Mouse (Mus musculus): Measurements from ENCODE around the gene Bbs12. TPM values are rescaled to one million over a fixed set of nuclear protein-coding genes. Genes with fewer than 3 reads are reported as not detected.

Gene Bbs12
- 4.0 and 5.1 TPM in 2 replicates for polyA plus RNA-seq (2015; fragmentation: Nextera tagmentation; extraction: Ambion mirVana)

DNA sequence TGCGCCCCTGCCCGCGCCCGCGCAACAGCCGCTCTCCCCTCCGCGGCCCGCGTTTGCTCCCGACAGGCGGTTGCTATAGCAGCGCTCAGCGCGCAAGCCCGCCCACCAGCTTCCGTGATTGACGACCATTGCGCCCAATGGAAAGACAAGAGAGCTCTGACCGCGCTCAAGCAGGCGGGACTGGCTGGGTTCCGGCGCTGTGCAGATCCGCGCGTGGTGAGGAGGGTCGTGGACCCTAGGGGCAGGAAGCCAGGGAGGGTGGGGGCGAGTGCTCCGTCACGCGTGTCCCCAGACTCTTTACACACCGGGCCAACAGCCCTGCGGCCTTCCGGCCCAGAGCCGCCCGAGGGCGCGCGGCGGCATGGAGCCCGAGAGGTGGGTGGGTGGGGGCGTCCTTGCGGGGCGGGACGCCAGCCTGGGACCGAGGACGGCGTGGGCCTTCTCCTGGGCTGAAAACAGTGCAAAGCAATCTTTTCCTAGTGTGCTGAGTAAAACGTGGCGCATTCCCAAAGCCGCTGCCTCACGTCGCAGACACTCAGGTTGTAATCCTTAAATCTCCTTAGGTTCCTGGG is at the start of gene Bbs12, which contains the start of gene Cetn4:
Gene Bbs12, plus strand, starts transcription at position 185 of the 572 bp plus-strand sequence.
Gene Cetn4, minus strand, starts transcription at position 339 of the 572 bp plus-strand sequence.
- peak; percentile 89 for DNase-seq
- H3K27ac ChIP-seq: peak within 1 kb of the TSS; percentile 68
- H3K27me3 ChIP-seq: no peaks in the 10 kb centered on the region
- H3K9me3 ChIP-seq (replicated peaks): no peaks in the 10 kb centered on the region
- H3K4me2 ChIP-seq: peak within 1 kb of the TSS; percentile 90
- peak; percentile 99 for ATAC-seq (ENCODE audit: low read depth)
- H3K36me3 ChIP-seq: no peaks in the 10 kb centered on the region
- WGBS (ENCODE audit: insufficient replicate concordance): under 1% methylated on average over 54 of the region's 54 CpGs
- H3K4me3 ChIP-seq (replicated peaks): peak within 1 kb of the TSS; percentile 80
- peak within 1 kb of the TSS; percentile 85 for H3K9ac ChIP-seq
- peaks cover 25% of the 10 kb centered on the region for H3K4me1 ChIP-seq (replicated peaks)

DNA sequence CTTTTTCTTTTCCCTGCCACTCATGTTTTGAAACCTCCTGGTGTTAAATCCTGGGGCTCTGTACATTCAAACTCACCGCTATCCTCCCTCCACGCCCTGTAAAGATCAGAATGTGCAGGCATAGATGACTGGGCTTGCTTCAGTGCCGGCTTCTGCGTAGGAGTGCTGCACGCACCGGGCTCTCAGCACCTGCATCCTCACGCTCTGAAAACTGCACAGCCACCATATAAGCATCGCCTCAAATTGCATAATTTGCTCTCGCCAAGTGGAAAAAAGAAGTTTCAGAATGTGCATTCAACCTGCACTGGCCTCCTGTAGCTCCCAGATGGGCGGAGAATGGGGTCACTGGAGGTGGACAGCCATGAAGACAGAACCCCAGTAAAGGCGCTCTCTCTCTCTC is 44.0 kb upstream of the Bbs12 start:
- no peak overlapping the region for H3K4me2 ChIP-seq
- no peak overlapping the region for H3K4me3 ChIP-seq (replicated peaks)
- no peak overlapping the region for H3K9ac ChIP-seq
- ATAC-seq (ENCODE audit: low read depth) (no peak), DNase-seq (no peak)
- H3K36me3 ChIP-seq: no peaks in the 10 kb centered on the region
- 74% methylated on average over 11 of the region's 11 CpGs for WGBS (ENCODE audit: insufficient replicate concordance)
- H3K27ac ChIP-seq: no peak overlapping the region
- H3K27me3 ChIP-seq: 0 out of 2 replicates have a peak, but pooled peaks cover 3% of the 10 kb centered on the region
- H3K4me1 ChIP-seq (replicated peaks): no peaks in the 10 kb centered on the region
- H3K9me3 ChIP-seq (replicated peaks): no peaks in the 10 kb centered on the region

GRCm38 (mm10) chr3:37269926-37270325 is 42.4 kb upstream of the Bbs12 start:
- Histone ChIP-seq H3K9ac (no peak overlapping the region), H3K36me3 (no peaks in the 10 kb centered on the region), H3K27ac (no peak overlapping the region), H3K4me3 (replicated peaks) (no peak overlapping the region), H3K9me3 (replicated peaks) (no peaks in the 10 kb centered on the region), H3K27me3 (0 out of 2 replicates have a peak, but pooled peaks cover 3% of the 10 kb centered on the region), H3K4me2 (no peak overlapping the region), H3K4me1 (replicated peaks) (peaks cover 12% of the 10 kb centered on the region)
- no peak for DNase-seq
- no peak for ATAC-seq (ENCODE audit: low read depth)
- 60% methylated on average over 4 of the region's 4 CpGs for WGBS (ENCODE audit: insufficient replicate concordance)

- no peak overlapping the region for H3K4me3 ChIP-seq (replicated peaks)
- no peaks in the 10 kb centered on the region for H3K9me3 ChIP-seq (replicated peaks)
Observed at GRCm38 (mm10) chr3:37271209-37271608, 41.1 kb upstream of the Bbs12 start.

DNA sequence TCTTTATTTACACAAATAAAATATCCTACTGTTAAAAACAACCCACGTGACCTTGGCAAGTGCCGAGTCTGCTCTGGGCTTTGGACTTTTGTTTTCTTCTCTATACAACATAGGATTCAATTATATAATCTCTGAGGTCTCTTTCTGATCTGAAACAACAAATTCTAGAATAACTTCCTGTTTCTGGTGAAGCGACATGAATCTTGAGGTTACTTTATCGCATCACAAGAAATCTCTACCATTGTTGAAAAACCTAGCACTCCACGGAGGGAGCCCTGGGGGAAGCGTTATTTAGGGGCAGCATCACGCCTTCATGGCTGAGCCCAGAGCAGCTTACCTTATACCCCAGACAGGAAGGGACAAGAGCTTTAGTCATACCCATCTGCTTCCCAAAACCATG is 39.3 kb upstream of the Bbs12 start:
- DNase-seq: no peak
- Histone ChIP-seq H3K9ac (no peak overlapping the region), H3K4me2 (no peak overlapping the region), H3K4me3 (replicated peaks) (no peak overlapping the region), H3K27me3 (0 out of 2 replicates have a peak, but pooled peaks cover 3% of the 10 kb centered on the region), H3K36me3 (no peaks in the 10 kb centered on the region), H3K9me3 (replicated peaks) (no peaks in the 10 kb centered on the region), H3K4me1 (replicated peaks) (peaks cover 14% of the 10 kb centered on the region), H3K27ac (no peak overlapping the region)
- 61% methylated on average over 7 of the region's 7 CpGs for WGBS (ENCODE audit: insufficient replicate concordance)
- ATAC-seq (ENCODE audit: low read depth): no peak

More at GRCm38 (mm10) chr3:37271209-37271608, 41.1 kb upstream of the Bbs12 start:
- DNase-seq: peak; percentile 20
- H3K4me1 ChIP-seq (replicated peaks): peaks cover 14% of the 10 kb centered on the region
- H3K4me2 ChIP-seq: no peak overlapping the region
- ATAC-seq (ENCODE audit: low read depth): no peak
- no peak overlapping the region for H3K9ac ChIP-seq
- H3K27ac ChIP-seq: no peak overlapping the region
- whole genome bisulfite sequencing (ENCODE audit: insufficient replicate concordance): 3% methylated on average over 1 of the region's 1 CpGs
- H3K27me3 ChIP-seq: 0 out of 2 replicates have a peak, but pooled peaks cover 3% of the 10 kb centered on the region
- H3K36me3 ChIP-seq: no peaks in the 10 kb centered on the region

- ATAC-seq (ENCODE audit: low read depth): peak; percentile 96
- Histone ChIP-seq H3K4me2 (peak overlapping the region; percentile 43), H3K9ac (no peak overlapping the region; the same call in 1 of the 2 replicates), H3K4me3 (replicated peaks) (no peak overlapping the region), H3K9me3 (replicated peaks) (no peaks in the 10 kb centered on the region), H3K27ac (peak overlapping the region; percentile 64; the same call in 1 of the 2 replicates), H3K27me3 (0 out of 2 replicates have a peak, but pooled peaks cover 3% of the 10 kb centered on the region), H3K4me1 (replicated peaks) (peaks cover 14% of the 10 kb centered on the region), H3K36me3 (no peaks in the 10 kb centered on the region)
- WGBS (ENCODE audit: insufficient replicate concordance): 20% methylated on average over 6 of the region's 6 CpGs
- peak; percentile 55 for DNase-seq
Observed at GRCm38 (mm10) chr3:37274661-37275060, 37.7 kb upstream of the Bbs12 start.

GRCm38 (mm10) chr3:37280221-37280620 is 32.1 kb upstream of the Bbs12 start:
- Histone ChIP-seq H3K4me3 (replicated peaks) (no peak overlapping the region), H3K36me3 (no peaks in the 10 kb centered on the region), H3K9me3 (replicated peaks) (no peaks in the 10 kb centered on the region), H3K27me3 (no peaks in the 10 kb centered on the region), H3K9ac (no peak overlapping the region), H3K4me1 (replicated peaks) (peaks cover 23% of the 10 kb centered on the region), H3K4me2 (no peak overlapping the region), H3K27ac (no peak overlapping the region)
- ATAC-seq (ENCODE audit: low read depth) (no peak), DNase-seq (no peak)
- WGBS (ENCODE audit: insufficient replicate concordance): 67% methylated on average over 1 of the region's 1 CpGs

DNA sequence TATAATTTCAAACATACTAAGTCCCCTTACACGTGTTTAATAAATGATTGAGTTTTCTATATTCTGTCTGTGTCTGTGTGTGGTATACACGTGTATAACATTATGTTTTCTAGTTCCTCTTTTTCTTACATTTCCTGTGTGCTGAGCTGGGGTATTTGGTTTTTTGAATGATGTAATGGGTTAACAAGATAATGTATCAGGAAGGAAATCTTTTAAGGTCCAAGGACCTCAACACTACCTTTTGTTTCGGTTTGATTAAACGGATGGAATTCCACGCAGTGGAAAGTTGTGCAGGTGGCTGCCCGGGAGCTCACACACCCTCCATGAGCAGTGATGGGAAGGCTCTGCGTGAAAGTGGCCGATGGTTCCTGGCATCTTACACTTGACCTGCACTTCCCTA is 31.5 kb upstream of the Bbs12 start:
- Histone ChIP-seq H3K4me3 (replicated peaks) (no peak overlapping the region), H3K9me3 (replicated peaks) (no peaks in the 10 kb centered on the region), H3K4me1 (replicated peaks) (peaks cover 23% of the 10 kb centered on the region), H3K4me2 (no peak overlapping the region), H3K27me3 (no peaks in the 10 kb centered on the region), H3K27ac (no peak overlapping the region), H3K36me3 (no peaks in the 10 kb centered on the region), H3K9ac (no peak overlapping the region)
- ATAC-seq (ENCODE audit: low read depth) (no peak), DNase-seq (no peak)
- WGBS (ENCODE audit: insufficient replicate concordance): 26% methylated on average over 8 of the region's 8 CpGs

DNA sequence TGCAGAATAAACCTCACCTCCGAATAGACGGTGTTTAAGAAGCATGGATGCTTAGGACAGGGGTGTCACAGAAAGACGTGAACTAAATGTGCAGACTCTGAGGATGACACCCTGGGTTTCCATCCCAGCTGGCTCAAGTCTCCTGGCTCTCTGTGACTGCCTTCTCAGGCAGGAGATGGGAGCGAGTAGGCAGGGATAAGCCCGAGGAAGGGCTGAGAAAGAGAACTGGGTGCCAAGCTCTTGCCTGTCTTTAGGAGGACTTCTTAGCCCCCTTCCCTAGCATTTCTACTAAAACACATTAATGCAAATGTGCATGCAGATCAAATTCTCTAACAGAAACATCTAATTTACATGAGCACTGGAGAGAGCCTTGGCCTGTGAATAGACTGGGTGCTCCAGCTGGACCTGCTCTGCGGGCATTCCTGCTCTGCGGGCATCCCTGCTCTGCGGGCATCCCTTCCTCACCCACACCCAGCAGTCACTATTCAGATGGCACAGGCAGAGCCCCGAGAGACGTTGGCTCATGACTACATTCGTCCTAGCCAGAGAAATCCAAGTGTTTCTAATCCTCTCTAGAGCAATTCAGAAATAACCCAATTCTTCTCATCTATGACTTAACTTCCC is 29.9 kb upstream of the Bbs12 start:
- 80% methylated on average over 11 of the region's 11 CpGs for WGBS (ENCODE audit: insufficient replicate concordance)

DNA sequence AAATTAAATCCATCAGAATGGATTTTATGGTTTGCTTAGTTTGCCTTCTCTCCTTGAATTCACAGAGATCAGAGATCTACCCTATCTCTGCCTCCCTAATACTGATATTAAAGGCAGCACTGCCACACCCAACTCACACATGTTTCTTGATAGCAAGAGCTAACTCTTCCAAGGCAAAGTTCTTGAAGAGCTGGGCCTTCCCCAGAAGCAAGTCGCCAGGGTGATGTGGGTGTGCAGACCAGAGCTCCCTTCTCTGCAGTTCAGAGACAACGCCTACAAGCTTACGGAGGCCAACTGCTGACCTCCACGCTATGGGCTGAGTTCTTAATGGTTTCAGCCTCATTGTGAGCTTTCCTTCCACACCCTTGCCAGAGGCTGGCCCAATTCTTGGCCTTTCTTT is 29.1 kb upstream of the Bbs12 start:
- Histone ChIP-seq H3K4me2 (no peak overlapping the region), H3K4me1 (replicated peaks) (peaks cover 23% of the 10 kb centered on the region), H3K27me3 (no peaks in the 10 kb centered on the region), H3K9ac (no peak overlapping the region), H3K36me3 (no peaks in the 10 kb centered on the region), H3K27ac (no peak overlapping the region), H3K4me3 (replicated peaks) (no peak overlapping the region), H3K9me3 (replicated peaks) (no peaks in the 10 kb centered on the region)
- WGBS (ENCODE audit: insufficient replicate concordance): 34% methylated on average over 4 of the region's 4 CpGs
- ATAC-seq (ENCODE audit: low read depth) (peak; percentile 77), DNase-seq (no peak)

More for the DNA sequence above, 29.9 kb upstream of the Bbs12 start:
- no peak overlapping the region for H3K27ac ChIP-seq
- DNase-seq (no peak), ATAC-seq (ENCODE audit: low read depth) (no peak)
- H3K9ac ChIP-seq: no peak overlapping the region
- H3K27me3 ChIP-seq: no peaks in the 10 kb centered on the region
- H3K9me3 ChIP-seq (replicated peaks): no peaks in the 10 kb centered on the region
- H3K4me2 ChIP-seq: no peak overlapping the region
- no peaks in the 10 kb centered on the region for H3K36me3 ChIP-seq
- H3K4me3 ChIP-seq (replicated peaks): no peak overlapping the region
- peaks cover 23% of the 10 kb centered on the region for H3K4me1 ChIP-seq (replicated peaks)

- H3K9me3 ChIP-seq (replicated peaks): no peaks in the 10 kb centered on the region
- DNase-seq: no peak
- H3K27me3 ChIP-seq: no peaks in the 10 kb centered on the region
- no peak overlapping the region for H3K4me3 ChIP-seq (replicated peaks)
- H3K4me2 ChIP-seq: no peak overlapping the region
- H3K36me3 ChIP-seq: no peaks in the 10 kb centered on the region
- H3K4me1 ChIP-seq (replicated peaks): peaks cover 3% of the 10 kb centered on the region; the same call in 1 of the 2 replicates
- H3K27ac ChIP-seq: no peak overlapping the region
- ATAC-seq (ENCODE audit: low read depth): no peak
- 60% methylated on average over 2 of the region's 2 CpGs for whole genome bisulfite sequencing (ENCODE audit: insufficient replicate concordance)
- H3K9ac ChIP-seq: no peak overlapping the region
Observed at GRCm38 (mm10) chr3:37289237-37289636, 23.1 kb upstream of the Bbs12 start.

Measured in liver, embryonic 13.5 days (tissue).